Mouse (Mus musculus) heart, embryonic 11.5 days (tissue): ENCODE results near the gene Tmem131l. TPM values are rescaled to one million over a fixed set of nuclear protein-coding genes. Genes with fewer than 3 reads are reported as not detected.
A peak's percentile ranks its signal among the peaks of the same experiment; 100 is the strongest.

Source experiments
- ATAC-seq: fragments of 200-750 bp; cut with Nextera tagmentation; replicated peaks from 2 replicates; pipeline ENCODE4 v1.8.0; 2017; ENCODE audit warnings: moderate library complexity; ENCODE audit not compliant: insufficient number of reproducible peaks, low FRiP score, low TSS enrichment
- H3K27ac ChIP-seq: fragments of 300-500 bp; sonication (generic); 2 replicates; pipeline ENCODE4 v1.5.1; 2014; ENCODE audit warnings: mild to moderate bottlenecking, low read depth, low read length
- H3K27me3 ChIP-seq: fragments of 300-500 bp; sonication (generic); 2 replicates; pipeline ENCODE4 v1.6.1; 2014; ENCODE audit warnings: mild to moderate bottlenecking, low read length, mixed read lengths; ENCODE audit not compliant: control insufficient read depth, insufficient read depth
- H3K36me3 ChIP-seq: fragments of 300-500 bp; sonication (generic); 2 replicates; pipeline ENCODE4 v1.6.1; 2014; ENCODE audit warnings: mild to moderate bottlenecking, low read length, moderate library complexity, mixed read lengths; ENCODE audit not compliant: control insufficient read depth, insufficient read depth
- H3K4me1 ChIP-seq: fragments of 300-500 bp; sonication (generic); 2 replicates; pipeline ENCODE4 v1.6.1; 2014; ENCODE audit warnings: low read length; ENCODE audit not compliant: control insufficient read depth, insufficient read depth
- H3K4me2 ChIP-seq: fragments of 300-500 bp; sonication (generic); 2 replicates; pipeline ENCODE4 v1.6.1; 2014; ENCODE audit warnings: mild to moderate bottlenecking, moderate library complexity
- H3K4me3 ChIP-seq: fragments of 300-500 bp; sonication (generic); 2 replicates; pipeline ENCODE4 v1.5.1; 2014; ENCODE audit warnings: low read depth, low read length
- H3K9ac ChIP-seq: fragments of 300-500 bp; sonication (generic); 2 replicates; pipeline ENCODE4 v1.6.1; 2014; ENCODE audit warnings: mild to moderate bottlenecking, low read depth, low read length, moderate library complexity
- H3K9me3 ChIP-seq: fragments of 300-500 bp; sonication (generic); replicated peaks from 2 replicates; pipeline ENCODE4 v1.6.1; 2016; ENCODE audit warnings: low read length; ENCODE audit not compliant: control insufficient read depth
- WGBS: fragments of 180-500 bp; shearing (Covaris S2); extraction: QIAGEN DNeasy Blood & Tissue Kit; methylation state at CpG from one replicate; pipeline ENCODE4 v1.1.7; 2014; ENCODE audit not compliant: insufficient replicate concordance; 5-methylcytosine and 5-hydroxymethylcytosine counted together
- polyA plus RNA-seq: library from polyadenylated mRNA; unstranded; fragments of >200 nt; fragmentation: Nextera tagmentation; extraction: Ambion mirVana; gene quantifications from 2 replicates; pipeline ENCODE4 v1.2.1, GENCODE M21; 2014

Tmem131l gene
- 27.8 and 35.0 TPM in 2 replicates for polyA plus RNA-seq

DNA sequence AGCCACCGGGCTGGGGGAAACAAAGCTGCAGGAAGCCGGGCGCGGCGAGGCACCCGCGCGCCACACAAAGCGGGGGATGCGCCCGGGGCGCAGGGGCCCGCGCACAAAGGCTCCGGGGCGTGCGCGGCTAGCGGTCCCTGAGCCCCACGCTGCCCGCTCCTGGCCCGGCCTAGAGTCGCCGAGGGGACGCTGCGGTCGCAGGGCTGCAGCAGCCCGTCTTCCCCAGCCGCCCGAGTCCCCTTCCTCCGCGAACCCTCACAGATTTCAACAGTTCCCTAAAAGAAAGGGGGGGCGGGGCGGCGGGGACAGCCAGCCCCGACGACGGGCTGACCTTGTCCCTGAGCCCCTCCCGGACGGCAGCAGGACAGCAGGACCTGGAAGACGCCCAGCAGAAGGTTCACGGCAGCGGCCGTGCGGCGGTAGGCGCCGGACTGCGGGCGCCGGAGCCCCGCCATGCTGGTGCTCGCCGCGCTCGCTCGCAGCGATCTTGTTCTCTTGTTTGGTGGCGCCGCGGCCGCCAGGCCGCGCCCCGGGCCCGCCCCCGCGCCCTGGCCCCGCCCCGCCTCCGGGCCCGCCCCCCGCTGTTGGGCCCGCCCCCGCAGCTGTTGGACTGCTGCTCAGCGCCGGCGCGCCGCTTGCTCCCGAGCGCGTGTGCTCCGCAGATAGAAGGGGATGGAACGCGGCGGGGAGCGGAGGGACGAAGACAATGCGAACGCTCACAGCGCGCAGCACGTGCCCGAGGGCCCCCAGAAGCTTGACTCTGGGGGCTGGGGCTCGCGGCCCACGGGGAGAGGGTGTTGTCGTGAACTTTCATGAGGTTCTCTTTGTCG, at the start of gene Tmem131l:
TSS of gene Tmem131l (minus strand) at position 530 of the 830 bp plus-strand sequence.
- peak; percentile 95 for ATAC-seq
- Histone ChIP-seq H3K36me3 (no peaks in the 10 kb centered on the region), H3K4me1 (peaks cover 3% of the 10 kb centered on the region; the same call in 1 of the 2 replicates), H3K27me3 (no peaks in the 10 kb centered on the region), H3K4me2 (peak within 1 kb of the TSS; percentile 98), H3K9ac (peak within 1 kb of the TSS; percentile 86), H3K4me3 (peak within 1 kb of the TSS; percentile 72), H3K9me3 (no peaks in the 10 kb centered on the region), H3K27ac (peak within 1 kb of the TSS; percentile 90)
- WGBS = under 1% methylated on average over 90 of the region's 100 CpGs

DNA sequence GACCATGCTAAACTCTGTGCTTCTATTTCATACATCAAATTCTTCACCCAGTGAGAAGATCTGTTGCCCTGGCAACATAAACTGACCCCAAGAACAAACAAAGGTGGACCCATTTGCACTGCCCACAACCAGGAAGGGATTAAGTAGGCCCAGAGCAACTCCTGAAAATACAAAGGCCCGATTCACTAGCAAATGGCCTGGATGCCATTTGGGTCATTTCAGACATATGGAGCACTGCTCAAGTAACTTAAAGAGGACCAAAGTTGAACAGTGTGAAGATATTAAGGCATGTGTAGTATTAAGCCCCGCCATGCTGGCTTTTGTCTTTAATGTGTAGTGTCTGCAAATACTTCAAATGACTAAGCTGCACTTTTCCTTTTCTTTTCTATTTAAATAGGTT, 46.9 kb upstream of the Tmem131l start:
- Histone ChIP-seq H3K4me1 (no peaks in the 10 kb centered on the region), H3K27ac (no peak overlapping the region), H3K9ac (no peak overlapping the region), H3K27me3 (no peaks in the 10 kb centered on the region), H3K4me3 (no peak overlapping the region), H3K9me3 (no peaks in the 10 kb centered on the region), H3K4me2 (no peak overlapping the region), H3K36me3 (no peaks in the 10 kb centered on the region)
- no peak for ATAC-seq
- 80% methylated on average over 2 of the region's 2 CpGs for WGBS

DNA sequence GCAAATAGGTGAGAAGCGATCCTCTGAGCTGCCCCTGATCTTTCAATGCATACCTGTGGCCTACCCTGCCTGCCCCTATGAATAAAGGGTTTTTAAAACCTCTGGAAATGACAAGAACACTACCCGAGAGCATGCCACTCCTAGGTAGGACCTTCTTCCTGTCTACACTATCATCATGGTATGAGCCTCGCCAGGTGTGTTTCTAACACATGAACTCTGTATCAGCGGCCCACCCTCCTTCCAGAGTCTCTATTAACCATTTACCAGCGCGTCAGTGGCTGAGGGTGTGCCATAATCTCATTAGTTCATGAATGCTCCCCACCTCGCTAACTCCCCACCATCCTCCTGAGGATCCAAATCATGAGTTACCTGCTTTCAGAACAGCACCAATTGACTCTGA, 46.4 kb upstream of the Tmem131l start:
- H3K4me3 ChIP-seq = no peak overlapping the region
- H3K36me3 ChIP-seq = no peaks in the 10 kb centered on the region
- H3K4me1 ChIP-seq = no peaks in the 10 kb centered on the region
- no peak overlapping the region for H3K27ac ChIP-seq
- H3K27me3 ChIP-seq = no peaks in the 10 kb centered on the region
- 85% methylated on average over 7 of the region's 7 CpGs for WGBS
- no peak overlapping the region for H3K9ac ChIP-seq
- no peaks in the 10 kb centered on the region for H3K9me3 ChIP-seq
- no peak overlapping the region for H3K4me2 ChIP-seq
- no peak for ATAC-seq

DNA sequence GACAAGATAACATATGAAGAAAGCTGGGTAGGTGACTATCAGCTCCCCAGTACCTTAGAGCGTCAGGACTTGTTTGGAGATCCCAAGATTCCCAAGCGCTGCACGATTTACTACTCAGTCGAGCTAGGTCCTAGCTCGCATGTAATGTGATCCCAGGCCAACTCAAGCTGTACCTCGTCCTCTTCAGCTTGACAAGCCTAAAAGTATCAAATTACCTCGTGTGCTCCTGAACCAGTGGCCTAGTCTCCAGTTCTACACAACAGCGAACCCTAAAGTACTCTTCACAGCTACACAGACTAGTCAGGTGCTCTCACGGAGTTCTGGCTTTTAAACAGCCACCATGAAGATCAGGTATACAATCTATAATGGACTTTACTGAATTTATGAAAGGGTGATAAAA, 45.5 kb upstream of the Tmem131l start:
- no peaks in the 10 kb centered on the region for H3K9me3 ChIP-seq
- no peak overlapping the region for H3K9ac ChIP-seq
- no peak overlapping the region for H3K4me3 ChIP-seq
- H3K4me1 ChIP-seq = no peaks in the 10 kb centered on the region
- no peak overlapping the region for H3K4me2 ChIP-seq
- H3K27me3 ChIP-seq = no peaks in the 10 kb centered on the region
- WGBS = 27% methylated on average over 9 of the region's 9 CpGs
- no peak overlapping the region for H3K27ac ChIP-seq
- no peak for ATAC-seq
- H3K36me3 ChIP-seq = no peaks in the 10 kb centered on the region

DNA sequence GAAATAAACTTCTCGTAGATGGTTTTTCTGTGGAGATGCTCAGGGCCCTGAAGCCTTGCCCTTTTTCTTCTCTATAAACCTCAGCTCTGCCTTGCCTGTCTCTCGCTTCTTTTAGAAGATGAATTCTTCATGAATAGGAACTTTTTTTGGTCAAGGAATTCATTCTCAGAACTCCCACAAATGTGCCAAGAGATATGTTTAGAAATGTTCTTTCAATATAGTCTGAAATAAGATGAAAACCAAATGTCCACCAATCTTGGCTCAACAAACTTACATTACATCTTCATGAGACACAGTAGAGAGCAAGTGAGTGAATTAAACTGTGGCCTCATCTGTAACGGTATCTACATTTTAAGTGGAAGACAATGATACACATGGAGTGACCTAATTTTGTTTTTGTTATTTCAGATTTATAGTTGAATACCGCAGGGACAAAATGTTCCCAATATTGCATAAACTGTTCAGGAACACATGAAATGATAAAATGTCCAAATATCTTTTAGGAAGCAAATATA, 41.3 kb upstream of the Tmem131l start:
- no peak overlapping the region for H3K9ac ChIP-seq
- no peak overlapping the region for H3K27ac ChIP-seq
- H3K4me1 ChIP-seq = no peaks in the 10 kb centered on the region
- no peak for ATAC-seq
- H3K4me2 ChIP-seq = no peak overlapping the region
- no peaks in the 10 kb centered on the region for H3K27me3 ChIP-seq
- no peaks in the 10 kb centered on the region for H3K36me3 ChIP-seq
- 0 out of 2 replicates have a peak, but pooled peaks cover 3% of the 10 kb centered on the region for H3K9me3 ChIP-seq
- WGBS = 88% methylated on average over 4 of the region's 4 CpGs
- no peak overlapping the region for H3K4me3 ChIP-seq

DNA sequence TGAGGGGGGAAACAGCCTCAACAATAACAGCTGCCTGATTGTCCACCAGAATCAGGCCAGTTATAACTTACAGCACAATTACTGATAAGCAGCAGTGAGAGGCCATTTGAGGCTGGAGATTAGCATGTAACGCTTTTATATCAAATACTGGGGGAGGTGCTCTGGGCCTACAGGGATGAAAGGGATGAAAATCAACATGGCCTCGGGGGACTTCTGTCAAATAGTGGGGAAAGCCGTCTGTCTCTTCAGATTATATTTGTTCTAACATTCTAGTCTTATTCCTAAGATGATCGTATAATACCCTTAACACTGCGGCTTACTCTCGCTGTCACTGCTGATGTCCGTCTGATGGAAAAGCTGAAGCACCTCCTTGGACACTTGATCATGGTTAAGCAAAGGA, 40.1 kb upstream of the Tmem131l start:
- WGBS = 79% methylated on average over 7 of the region's 7 CpGs
- H3K36me3 ChIP-seq = no peaks in the 10 kb centered on the region
- no peak overlapping the region for H3K4me2 ChIP-seq
- no peak for ATAC-seq
- no peak overlapping the region for H3K27ac ChIP-seq
- H3K4me1 ChIP-seq = no peaks in the 10 kb centered on the region
- 0 out of 2 replicates have a peak, but pooled peaks cover 3% of the 10 kb centered on the region for H3K9me3 ChIP-seq
- H3K4me3 ChIP-seq = no peak overlapping the region
- no peak overlapping the region for H3K9ac ChIP-seq
- H3K27me3 ChIP-seq = no peaks in the 10 kb centered on the region

DNA sequence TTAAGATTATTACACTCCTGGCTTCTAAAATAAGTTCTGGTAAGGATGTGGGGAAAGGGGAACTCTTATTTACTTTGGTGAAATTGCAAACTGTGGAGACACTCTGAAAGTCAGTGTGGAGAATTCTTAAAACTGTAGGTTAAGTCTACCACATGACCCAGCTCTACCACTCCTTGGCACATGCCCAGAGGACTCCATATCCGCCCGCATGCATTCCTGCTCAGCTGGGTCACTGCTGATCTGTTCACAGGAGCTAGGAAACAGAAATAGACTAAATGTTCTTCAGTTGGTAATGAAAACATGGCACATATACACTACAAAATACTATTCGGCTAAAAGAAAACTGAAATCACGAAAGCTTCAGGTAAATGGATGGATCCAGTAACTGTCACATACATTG, 37.5 kb upstream of the Tmem131l start:
- no peaks in the 10 kb centered on the region for H3K4me1 ChIP-seq
- H3K27ac ChIP-seq = no peak overlapping the region
- WGBS = 83% methylated on average over 4 of the region's 4 CpGs
- ATAC-seq = no peak
- no peak overlapping the region for H3K9ac ChIP-seq
- H3K4me3 ChIP-seq = no peak overlapping the region
- H3K9me3 ChIP-seq = 0 out of 2 replicates have a peak, but pooled peaks cover 3% of the 10 kb centered on the region
- no peak overlapping the region for H3K4me2 ChIP-seq
- H3K36me3 ChIP-seq = no peaks in the 10 kb centered on the region
- H3K27me3 ChIP-seq = no peaks in the 10 kb centered on the region

DNA sequence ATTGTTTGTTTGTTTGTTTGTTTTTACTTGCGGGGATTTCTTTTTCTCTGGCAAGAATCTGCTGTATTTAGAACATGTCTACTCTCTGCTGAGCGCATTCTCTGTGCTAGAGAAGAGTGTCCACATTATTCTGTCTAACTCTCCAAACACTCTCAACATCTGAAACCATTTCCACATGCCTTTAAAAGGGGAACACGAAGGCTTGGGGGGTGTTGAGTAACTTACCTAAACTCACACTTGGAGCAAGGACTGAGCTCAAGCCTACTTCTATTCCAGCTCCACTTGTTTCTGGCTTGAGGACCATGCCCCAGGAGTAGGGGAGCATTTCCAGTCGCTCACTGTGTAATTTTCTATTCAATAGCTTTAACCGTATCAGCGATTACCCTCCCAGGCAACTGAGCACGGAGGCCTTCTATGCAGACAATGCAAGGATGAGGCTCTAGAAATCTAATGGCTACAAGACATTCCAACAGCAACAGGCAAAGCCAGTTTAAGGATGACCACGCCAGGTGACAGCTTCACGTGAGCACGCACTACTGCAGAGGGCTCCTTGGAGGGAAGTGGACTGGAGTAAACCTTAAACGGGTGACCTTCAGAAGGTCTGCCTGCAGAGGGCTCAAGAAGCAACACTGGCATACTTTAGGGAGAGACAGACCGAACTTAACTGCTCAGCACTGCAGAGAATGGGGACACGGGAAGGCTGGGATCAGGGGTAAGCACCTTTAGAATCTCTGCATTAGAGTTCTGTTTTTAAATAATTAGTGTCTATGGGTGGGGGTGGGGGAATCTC, 36.8 kb upstream of the Tmem131l start:
- Histone ChIP-seq H3K9ac (no peak overlapping the region), H3K27ac (no peak overlapping the region), H3K4me1 (no peaks in the 10 kb centered on the region), H3K27me3 (no peaks in the 10 kb centered on the region), H3K9me3 (0 out of 2 replicates have a peak, but pooled peaks cover 3% of the 10 kb centered on the region), H3K4me2 (no peak overlapping the region), H3K36me3 (no peaks in the 10 kb centered on the region), H3K4me3 (no peak overlapping the region)
- 68% methylated on average over 13 of the region's 13 CpGs for WGBS
- ATAC-seq = no peak
